25 mouse cellular contexts compared by ENCODE assay signal in the genomic region with DNA sequence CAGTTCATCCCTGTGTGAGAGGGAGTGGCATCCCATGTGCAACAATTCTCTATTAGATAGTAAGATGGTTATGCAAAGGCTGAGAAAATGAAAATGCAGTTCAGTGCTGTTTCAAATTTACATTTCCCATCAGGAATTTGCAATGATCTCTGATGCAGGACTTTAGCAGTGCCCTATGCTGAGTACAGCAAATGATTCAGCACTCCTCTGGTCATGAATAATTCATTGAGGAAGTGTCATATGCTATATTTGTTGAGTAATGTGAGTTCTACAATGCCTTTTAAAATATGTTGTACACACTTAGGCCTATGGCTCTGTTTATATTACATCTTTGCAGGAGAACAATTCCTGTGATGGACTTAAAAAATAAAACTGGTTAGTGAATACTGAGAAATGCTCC.
DNase-seq lines count a peak whose midpoint lies in the region; ATAC-seq and TF ChIP-seq lines count a peak whose summit lies in the region.
"Had no signal": no experiment of that assay in that cellular context is flagged by ENCODE, and none has a peak within 500 bp of the region (broad histone marks: within the 10 kb centered on the region; RNA-seq: fewer than 3 reads in every experiment).

No protein-coding gene starts in this region.

- ATAC-seq in frontal cortex, adult (ENCODE audit: low TSS enrichment) = peak; percentile 97
- ATAC-seq in midbrain, embryonic 14.5 days (ENCODE audit: low FRiP score, low TSS enrichment) = no peak
- ATAC-seq: activated CD4-positive, CD25-positive, alpha-beta regulatory T cell, adult 4 months; CD4-positive, CD25-positive, alpha-beta regulatory T cell, adult 4 months; forebrain, embryonic 13.5 days; forebrain, embryonic 15.5 days; Patski had no signal

- no peaks in the 10 kb centered on the region for H3K9me3 ChIP-seq in midbrain, embryonic 14.5 days (ENCODE audit: control insufficient read depth, low read length)
- no peaks in the 10 kb centered on the region for H3K9me3 ChIP-seq in midbrain, embryonic 10.5 days (replicated peaks)
- H3K9me3 ChIP-seq: embryonic facial prominence, embryonic 10.5 days; embryonic facial prominence, embryonic 12.5 days; forebrain, embryonic 13.5 days; forebrain, embryonic 15.5 days; G1E had no signal

- H3K9ac ChIP-seq in midbrain, embryonic 14.5 days (replicated peaks; ENCODE audit: low read length) = no peak overlapping the region
- H3K9ac ChIP-seq: embryonic facial prominence, embryonic 12.5 days; forebrain, embryonic 13.5 days; forebrain, embryonic 15.5 days had no signal

- no peak overlapping the region for H3K4me3 ChIP-seq in left cerebral cortex, adult 2 months
- H3K4me3 ChIP-seq in midbrain, embryonic 14.5 days (replicated peaks; ENCODE audit: low read depth, low read length) = no peak overlapping the region
- H3K4me3 ChIP-seq in midbrain, embryonic 10.5 days = no peak overlapping the region
- H3K4me3 ChIP-seq: embryonic facial prominence, embryonic 10.5 days; embryonic facial prominence, embryonic 12.5 days; forebrain, embryonic 13.5 days; forebrain, embryonic 15.5 days had no signal

- no peak for TF ChIP-seq CTCF in left cerebral cortex, adult 2 months (IDR thresholded peaks at IDR 0.05)

- H3K36me3 ChIP-seq in midbrain, embryonic 14.5 days (ENCODE audit: control insufficient read depth, insufficient read depth, low read length) = no peaks in the 10 kb centered on the region
- no peaks in the 10 kb centered on the region for H3K36me3 ChIP-seq in midbrain, embryonic 10.5 days
- H3K36me3 ChIP-seq: embryonic facial prominence, embryonic 10.5 days; embryonic facial prominence, embryonic 12.5 days; forebrain, embryonic 15.5 days; G1E had no signal

- H3K4me1 ChIP-seq in midbrain, embryonic 14.5 days (ENCODE audit: control insufficient read depth, insufficient read depth, low read length) = no peaks in the 10 kb centered on the region
- H3K4me1 ChIP-seq in midbrain, embryonic 10.5 days = no peaks in the 10 kb centered on the region
- H3K4me1 ChIP-seq: embryonic facial prominence, embryonic 10.5 days; embryonic facial prominence, embryonic 12.5 days; forebrain, embryonic 13.5 days; forebrain, embryonic 15.5 days had no signal

- H3K27ac ChIP-seq in left cerebral cortex, adult 2 months = no peak overlapping the region
- no peak overlapping the region for H3K27ac ChIP-seq in midbrain, embryonic 14.5 days (replicated peaks; ENCODE audit: low read depth, low read length)
- H3K27ac ChIP-seq in midbrain, embryonic 10.5 days (replicated peaks) = no peak overlapping the region
- H3K27ac ChIP-seq: embryonic facial prominence, embryonic 10.5 days; embryonic facial prominence, embryonic 12.5 days; forebrain, embryonic 13.5 days; forebrain, embryonic 15.5 days had no signal

- H3K27me3 ChIP-seq in midbrain, embryonic 14.5 days (ENCODE audit: control insufficient read depth, insufficient read depth, low read length) = no peaks in the 10 kb centered on the region
- H3K27me3 ChIP-seq in midbrain, embryonic 10.5 days (ENCODE audit: low read depth, poor library complexity, severe bottlenecking) = no peaks in the 10 kb centered on the region
- H3K27me3 ChIP-seq: CH12.LX; embryonic facial prominence, embryonic 12.5 days; forebrain, embryonic 13.5 days; forebrain, embryonic 15.5 days; Patski had no signal

- DNase-seq in frontal cortex, postnatal 10 days (ENCODE audit: low spot score in 2 of 2) = no peak
- DNase-seq in left cerebral cortex, postnatal 25 days (ENCODE audit: low spot score in 2 of 2) = peak; percentile 1 to 56
- no peak for DNase-seq in left cerebral cortex, adult 2 months (ENCODE audit: extremely low spot score in 1 of 2, low spot score in 2 of 2)
- peak; percentile 14 for DNase-seq in midbrain, embryonic 14.5 days
- DNase-seq in midbrain, embryonic 10.5 days (ENCODE audit: low spot score) = no peak
- DNase-seq in brain, adult 2 months (ENCODE audit: low read depth, low spot score) = peak; percentile 45
- no peak for DNase-seq in adrenal gland, postnatal 36 days
- DNase-seq: adrenal gland, adult 8-10 months; adrenal gland, postnatal 14 days; B cell, adult 2 months; cerebellum, adult 11-12 months; cerebellum, adult 2 months; cerebellum, adult 9-10 months; cerebellum, postnatal 10 days; cerebellum, postnatal 25 days had no signal

- H3K4me2 ChIP-seq in midbrain, embryonic 14.5 days (ENCODE audit: low read length) = no peak overlapping the region
- H3K4me2 ChIP-seq: embryonic facial prominence, embryonic 12.5 days; forebrain, embryonic 13.5 days; forebrain, embryonic 15.5 days had no signal

- intact Hi-C loops in left cerebral cortex, postnatal 25 days (cut with DNase I) = no loop called here
- intact Hi-C loops in left cerebral cortex, adult 2 months (cut with DNase I) = no loop called here

Comparison
In these comparisons a context has a peak if more than half of its experiments do, and no peak if none do; other contexts are left out.
1. DNase-seq: peak in left cerebral cortex, postnatal 25 days (2 of 2), midbrain, embryonic 14.5 days (single experiment) and brain, adult 2 months (single experiment); none in frontal cortex, postnatal 10 days (0 of 2), left cerebral cortex, adult 2 months (0 of 2), midbrain, embryonic 10.5 days (single experiment) and adrenal gland, postnatal 36 days (0 of 2).